Mouse (Mus musculus): Measurements from ENCODE around the gene 4930452B06Rik. TPM values are rescaled to one million over a fixed set of nuclear protein-coding genes. Genes with fewer than 3 reads are reported as not detected.

The 4930452B06Rik gene
- total RNA-seq, 2 experiments from 2014 or later = 9.4 to 10.3 TPM

- intact Hi-C loops (cut with DNase I) = no loop called here
- TF ChIP-seq CTCF (IDR thresholded peaks at IDR 0.05) = no peak
- H3K4me3 ChIP-seq = no peak overlapping the region
- DNase-seq (ENCODE audit: extremely low spot score in 1 of 2, low spot score in 2 of 2) = no peak
- H3K27ac ChIP-seq = no peak overlapping the region
Measured at GRCm38 (mm10) chr14:8475851-8476250, 190.2 kb downstream of the 4930452B06Rik start.

GRCm38 (mm10) chr14:8472884-8473283 is 193.2 kb downstream of the 4930452B06Rik start:
- H3K4me3 ChIP-seq = no peak overlapping the region
- intact Hi-C loops (cut with DNase I) = no loop called here
- DNase-seq (ENCODE audit: extremely low spot score in 1 of 2, low spot score in 2 of 2) = no peak
- no peak for TF ChIP-seq CTCF (IDR thresholded peaks at IDR 0.05)
- H3K27ac ChIP-seq = no peak overlapping the region

GRCm38 (mm10) chr14:8464401-8465154 is 201.5 kb downstream of the 4930452B06Rik start:
- intact Hi-C loops (cut with DNase I) = loop anchor here (5.0 to 10.0 kb wide), 2 partner anchors 107 to 340 kb away; no protein-coding TSS in a partner anchor
- peak in 1 of 2 experiments; percentile 20 for DNase-seq (ENCODE audit: extremely low spot score in 1 of 2, low spot score in 2 of 2)
- no peak overlapping the region for H3K4me3 ChIP-seq
- TF ChIP-seq CTCF (IDR thresholded peaks at IDR 0.05) = no peak
- H3K27ac ChIP-seq = no peak overlapping the region

GRCm38 (mm10) chr14:8462973-8463372 is 203.1 kb downstream of the 4930452B06Rik start:
- no peak overlapping the region for H3K4me3 ChIP-seq
- no peak for DNase-seq (ENCODE audit: extremely low spot score in 1 of 2, low spot score in 2 of 2)
- no peak overlapping the region for H3K27ac ChIP-seq
- intact Hi-C loops (cut with DNase I) = loop anchor here (5.0 to 10.0 kb wide), 2 partner anchors 106 to 342 kb away; no protein-coding TSS in a partner anchor
- no peak for TF ChIP-seq CTCF (IDR thresholded peaks at IDR 0.05)

GRCm38 (mm10) chr14:8462321-8462909 is 203.6 kb downstream of the 4930452B06Rik start:
- intact Hi-C loops (cut with DNase I) = loop anchor here (5.0 to 10.0 kb wide), 2 partner anchors 105 to 342 kb away; no protein-coding TSS in a partner anchor
- TF ChIP-seq CTCF (IDR thresholded peaks at IDR 0.05) = no peak
- no peak for DNase-seq (ENCODE audit: extremely low spot score in 1 of 2, low spot score in 2 of 2)
- no peak overlapping the region for H3K27ac ChIP-seq
- no peak overlapping the region for H3K4me3 ChIP-seq

- intact Hi-C loops (cut with DNase I) = loop anchor here (5.0 to 10.0 kb wide), 2 partner anchors 103 to 344 kb away; no protein-coding TSS in a partner anchor
- DNase-seq (ENCODE audit: extremely low spot score in 1 of 2, low spot score in 2 of 2) = peak; percentile 70 to 71
- peak; percentile 87 for TF ChIP-seq CTCF (IDR thresholded peaks at IDR 0.05)
- H3K27ac ChIP-seq = no peak overlapping the region
- H3K4me3 ChIP-seq = no peak overlapping the region
Measured at GRCm38 (mm10) chr14:8460226-8461129, 205.6 kb downstream of the 4930452B06Rik start.

- Histone ChIP-seq H3K4me3 (no peak overlapping the region), H3K27ac (no peak overlapping the region)
- no peak for TF ChIP-seq CTCF (IDR thresholded peaks at IDR 0.05)
- no peak for DNase-seq (ENCODE audit: extremely low spot score in 1 of 2, low spot score in 2 of 2)
- intact Hi-C loops (cut with DNase I) = loop anchor here (5.0 to 10.0 kb wide), 2 partner anchors 102 to 345 kb away; no protein-coding TSS in a partner anchor
Measured at GRCm38 (mm10) chr14:8459759-8460158, 206.3 kb downstream of the 4930452B06Rik start.

GRCm38 (mm10) chr14:8451117-8451516 is 214.9 kb downstream of the 4930452B06Rik start:
- no peak for TF ChIP-seq CTCF (IDR thresholded peaks at IDR 0.05)
- intact Hi-C loops (cut with DNase I) = no loop called here

GRCm38 (mm10) chr14:8450342-8450741 is 215.7 kb downstream of the 4930452B06Rik start:
- Histone ChIP-seq H3K4me3 (no peak overlapping the region), H3K27ac (no peak overlapping the region)
- no peak for DNase-seq (ENCODE audit: extremely low spot score in 1 of 2, low spot score in 2 of 2)
- no peak for TF ChIP-seq CTCF (IDR thresholded peaks at IDR 0.05)
- intact Hi-C loops (cut with DNase I) = no loop called here

More at GRCm38 (mm10) chr14:8451117-8451516, 214.9 kb downstream of the 4930452B06Rik start:
- H3K27ac ChIP-seq = no peak overlapping the region
- no peak overlapping the region for H3K4me3 ChIP-seq
- DNase-seq (ENCODE audit: extremely low spot score in 1 of 2, low spot score in 2 of 2) = no peak

GRCm38 (mm10) chr14:8449299-8449698 is 216.7 kb downstream of the 4930452B06Rik start:
- intact Hi-C loops (cut with DNase I) = no loop called here
- H3K27ac ChIP-seq = no peak overlapping the region
- no peak overlapping the region for H3K4me3 ChIP-seq
- no peak for DNase-seq (ENCODE audit: extremely low spot score in 1 of 2, low spot score in 2 of 2)
- no peak for TF ChIP-seq CTCF (IDR thresholded peaks at IDR 0.05)

GRCm38 (mm10) chr14:8447352-8447751 is 218.7 kb downstream of the 4930452B06Rik start:
- DNase-seq (ENCODE audit: extremely low spot score in 1 of 2, low spot score in 2 of 2) = no peak
- H3K27ac ChIP-seq = no peak overlapping the region
- no peak overlapping the region for H3K4me3 ChIP-seq
- intact Hi-C loops (cut with DNase I) = no loop called here
- TF ChIP-seq CTCF (IDR thresholded peaks at IDR 0.05) = no peak

Measured in left cerebral cortex, adult 2 months (tissue).